Mouse (Mus musculus): ENCODE measurements around the gene Kmt5c. TPM values are rescaled to one million over a fixed set of nuclear protein-coding genes. Genes with fewer than 3 reads are reported as not detected.

Kmt5c gene
- polyA plus RNA-seq, 1 experiment from 2014 or later: 31.9 TPM

- Histone ChIP-seq H3K27me3 (replicated peaks; ENCODE audit: insufficient read depth, low read length) (no peaks in the 10 kb centered on the region), H3K4me2 (replicated peaks; ENCODE audit: low read depth, low read length) (no peak overlapping the region), H3K4me1 (ENCODE audit: insufficient read depth, low read depth, low read length) (no peaks in the 10 kb centered on the region), H3K9ac (replicated peaks; ENCODE audit: low read depth) (no peak overlapping the region), H3K9me3 (ENCODE audit: low read length) (no peaks in the 10 kb centered on the region), H3K27ac (ENCODE audit: low read length) (no peak overlapping the region), H3K36me3 (ENCODE audit: insufficient read depth, low read length) (no peaks in the 10 kb centered on the region), H3K4me3 (ENCODE audit: low read depth, low read length) (no peak overlapping the region)
- WGBS: 44% methylated on average over 18 of the region's 18 CpGs
- no peak for ATAC-seq
- TF ChIP-seq CTCF (IDR thresholded peaks at IDR 0.05) (peak; percentile 75), EP300 (IDR thresholded peaks at IDR 0.05) (no peak)
- DNase-seq (ENCODE audit: low spot score): peak; percentile 39
Observed at GRCm38 (mm10) chr7:4705098-4705497, 34.8 kb upstream of the Kmt5c start.

GRCm38 (mm10) chr7:4712594-4712993, 27.3 kb upstream of the Kmt5c start:
- TF ChIP-seq EP300 (IDR thresholded peaks at IDR 0.05) (no peak), CTCF (IDR thresholded peaks at IDR 0.05) (peak; percentile 56)
- Histone ChIP-seq H3K27me3 (replicated peaks; ENCODE audit: insufficient read depth, low read length) (no peaks in the 10 kb centered on the region), H3K9me3 (ENCODE audit: low read length) (no peaks in the 10 kb centered on the region), H3K4me2 (replicated peaks; ENCODE audit: low read depth, low read length) (no peak overlapping the region), H3K4me1 (ENCODE audit: insufficient read depth, low read depth, low read length) (no peaks in the 10 kb centered on the region), H3K4me3 (ENCODE audit: low read depth, low read length) (no peak overlapping the region), H3K36me3 (ENCODE audit: insufficient read depth, low read length) (no peaks in the 10 kb centered on the region), H3K27ac (ENCODE audit: low read length) (no peak overlapping the region), H3K9ac (replicated peaks; ENCODE audit: low read depth) (no peak overlapping the region)
- ATAC-seq (no peak), DNase-seq (ENCODE audit: low spot score) (peak; percentile 29)
- WGBS: 84% methylated on average over 3 of the region's 3 CpGs

GRCm38 (mm10) chr7:4716955-4717354, 23.0 kb upstream of the Kmt5c start:
- no peak overlapping the region for H3K4me3 ChIP-seq (ENCODE audit: low read depth, low read length)
- TF ChIP-seq EP300 (IDR thresholded peaks at IDR 0.05): no peak
- ATAC-seq: no peak
- H3K27ac ChIP-seq (ENCODE audit: low read length): no peak overlapping the region
- H3K9ac ChIP-seq (replicated peaks; ENCODE audit: low read depth): no peak overlapping the region
- no peaks in the 10 kb centered on the region for H3K27me3 ChIP-seq (replicated peaks; ENCODE audit: insufficient read depth, low read length)
- no peaks in the 10 kb centered on the region for H3K36me3 ChIP-seq (ENCODE audit: insufficient read depth, low read length)
- H3K9me3 ChIP-seq (ENCODE audit: low read length): no peaks in the 10 kb centered on the region
- WGBS: 67% methylated on average over 6 of the region's 6 CpGs
- H3K4me1 ChIP-seq (ENCODE audit: insufficient read depth, low read depth, low read length): no peaks in the 10 kb centered on the region
- no peak for DNase-seq (ENCODE audit: low spot score)
- no peak overlapping the region for H3K4me2 ChIP-seq (replicated peaks; ENCODE audit: low read depth, low read length)

GRCm38 (mm10) chr7:4719276-4719675, 20.6 kb upstream of the Kmt5c start:
- H3K27me3 ChIP-seq (replicated peaks; ENCODE audit: insufficient read depth, low read length): no peaks in the 10 kb centered on the region
- no peaks in the 10 kb centered on the region for H3K9me3 ChIP-seq (ENCODE audit: low read length)
- H3K4me2 ChIP-seq (replicated peaks; ENCODE audit: low read depth, low read length): no peak overlapping the region
- no peak overlapping the region for H3K4me3 ChIP-seq (ENCODE audit: low read depth, low read length)
- no peaks in the 10 kb centered on the region; the same call in 1 of the 2 replicates for H3K4me1 ChIP-seq (ENCODE audit: insufficient read depth, low read depth, low read length)
- H3K36me3 ChIP-seq (ENCODE audit: insufficient read depth, low read length): no peaks in the 10 kb centered on the region
- no peak for TF ChIP-seq EP300 (IDR thresholded peaks at IDR 0.05)
- TF ChIP-seq CTCF (IDR thresholded peaks at IDR 0.05): no peak
- no peak for DNase-seq (ENCODE audit: low spot score)
- WGBS: 86% methylated on average over 3 of the region's 3 CpGs
- H3K9ac ChIP-seq (replicated peaks; ENCODE audit: low read depth): no peak overlapping the region
- H3K27ac ChIP-seq (ENCODE audit: low read length): no peak overlapping the region
- no peak for ATAC-seq

GRCm38 (mm10) chr7:4723508-4723907, 16.4 kb upstream of the Kmt5c start:
- ATAC-seq (no peak), DNase-seq (ENCODE audit: low spot score) (no peak)
- WGBS: 40% methylated on average over 12 of the region's 12 CpGs
- H3K36me3 ChIP-seq (ENCODE audit: insufficient read depth, low read length): no peaks in the 10 kb centered on the region
- H3K27ac ChIP-seq (ENCODE audit: low read length): no peak overlapping the region
- H3K4me3 ChIP-seq (ENCODE audit: low read depth, low read length): peak overlapping the region; percentile 31; the same call in 1 of the 2 replicates
- peak overlapping the region; percentile 42 for H3K4me2 ChIP-seq (replicated peaks; ENCODE audit: low read depth, low read length)
- H3K27me3 ChIP-seq (replicated peaks; ENCODE audit: insufficient read depth, low read length): no peaks in the 10 kb centered on the region
- TF ChIP-seq CTCF (IDR thresholded peaks at IDR 0.05): no peak
- no peak for TF ChIP-seq EP300 (IDR thresholded peaks at IDR 0.05)
- H3K4me1 ChIP-seq (ENCODE audit: insufficient read depth, low read depth, low read length): no peaks in the 10 kb centered on the region; the same call in 1 of the 2 replicates
- H3K9ac ChIP-seq (replicated peaks; ENCODE audit: low read depth): 0 out of 2 replicates have a peak overlapping the region, but pooled peaks have one; percentile 16
- H3K9me3 ChIP-seq (ENCODE audit: low read length): no peaks in the 10 kb centered on the region

- Histone ChIP-seq H3K4me3 (ENCODE audit: low read depth, low read length) (no peak overlapping the region), H3K27me3 (replicated peaks; ENCODE audit: insufficient read depth, low read length) (no peaks in the 10 kb centered on the region), H3K36me3 (ENCODE audit: insufficient read depth, low read length) (no peaks in the 10 kb centered on the region), H3K27ac (ENCODE audit: low read length) (no peak overlapping the region), H3K4me2 (replicated peaks; ENCODE audit: low read depth, low read length) (no peak overlapping the region), H3K9ac (replicated peaks; ENCODE audit: low read depth) (no peak overlapping the region), H3K4me1 (ENCODE audit: insufficient read depth, low read depth, low read length) (no peaks in the 10 kb centered on the region; the same call in 1 of the 2 replicates), H3K9me3 (ENCODE audit: low read length) (no peaks in the 10 kb centered on the region)
- DNase-seq (ENCODE audit: low spot score) (peak; percentile 56), ATAC-seq (peak; percentile 30; the same call in 1 of the 2 replicates)
- TF ChIP-seq EP300 (IDR thresholded peaks at IDR 0.05) (no peak), CTCF (IDR thresholded peaks at IDR 0.05) (no peak)
- WGBS: 8% methylated on average over 3 of the region's 3 CpGs
Observed at GRCm38 (mm10) chr7:4724359-4724758, 15.6 kb upstream of the Kmt5c start.

- Histone ChIP-seq H3K9ac (replicated peaks; ENCODE audit: low read depth) (no peak within 1 kb of the TSS), H3K4me2 (replicated peaks; ENCODE audit: low read depth, low read length) (peak within 1 kb of the TSS; percentile 42; the same call in 1 of the 2 replicates), H3K27ac (ENCODE audit: low read length) (no peak within 1 kb of the TSS)
Observed at GRCm38 (mm10) chr7:4725169-4725568, 14.7 kb upstream of the Kmt5c start, which contains the start of gene Tmem150b. Tmem150b (minus strand) TSS chr7:4725249.

More at GRCm38 (mm10) chr7:4725169-4725568, 14.7 kb upstream of the Kmt5c start, which contains the start of gene Tmem150b:
- no peaks in the 10 kb centered on the region for H3K9me3 ChIP-seq (ENCODE audit: low read length)
- TF ChIP-seq EP300 (IDR thresholded peaks at IDR 0.05): no peak
- no peak for TF ChIP-seq CTCF (IDR thresholded peaks at IDR 0.05)
- WGBS: 54% methylated on average over 7 of the region's 7 CpGs
- ATAC-seq (no peak), DNase-seq (ENCODE audit: low spot score) (no peak)
- H3K36me3 ChIP-seq (ENCODE audit: insufficient read depth, low read length): no peaks in the 10 kb centered on the region
- H3K4me1 ChIP-seq (ENCODE audit: insufficient read depth, low read depth, low read length): no peaks in the 10 kb centered on the region; the same call in 1 of the 2 replicates
- H3K4me3 ChIP-seq (ENCODE audit: low read depth, low read length): no peak within 1 kb of the TSS
- no peaks in the 10 kb centered on the region for H3K27me3 ChIP-seq (replicated peaks; ENCODE audit: insufficient read depth, low read length)
